Mouse (Mus musculus): Measurements from ENCODE around the gene Zbtb9.

The Zbtb9 gene

DNA sequence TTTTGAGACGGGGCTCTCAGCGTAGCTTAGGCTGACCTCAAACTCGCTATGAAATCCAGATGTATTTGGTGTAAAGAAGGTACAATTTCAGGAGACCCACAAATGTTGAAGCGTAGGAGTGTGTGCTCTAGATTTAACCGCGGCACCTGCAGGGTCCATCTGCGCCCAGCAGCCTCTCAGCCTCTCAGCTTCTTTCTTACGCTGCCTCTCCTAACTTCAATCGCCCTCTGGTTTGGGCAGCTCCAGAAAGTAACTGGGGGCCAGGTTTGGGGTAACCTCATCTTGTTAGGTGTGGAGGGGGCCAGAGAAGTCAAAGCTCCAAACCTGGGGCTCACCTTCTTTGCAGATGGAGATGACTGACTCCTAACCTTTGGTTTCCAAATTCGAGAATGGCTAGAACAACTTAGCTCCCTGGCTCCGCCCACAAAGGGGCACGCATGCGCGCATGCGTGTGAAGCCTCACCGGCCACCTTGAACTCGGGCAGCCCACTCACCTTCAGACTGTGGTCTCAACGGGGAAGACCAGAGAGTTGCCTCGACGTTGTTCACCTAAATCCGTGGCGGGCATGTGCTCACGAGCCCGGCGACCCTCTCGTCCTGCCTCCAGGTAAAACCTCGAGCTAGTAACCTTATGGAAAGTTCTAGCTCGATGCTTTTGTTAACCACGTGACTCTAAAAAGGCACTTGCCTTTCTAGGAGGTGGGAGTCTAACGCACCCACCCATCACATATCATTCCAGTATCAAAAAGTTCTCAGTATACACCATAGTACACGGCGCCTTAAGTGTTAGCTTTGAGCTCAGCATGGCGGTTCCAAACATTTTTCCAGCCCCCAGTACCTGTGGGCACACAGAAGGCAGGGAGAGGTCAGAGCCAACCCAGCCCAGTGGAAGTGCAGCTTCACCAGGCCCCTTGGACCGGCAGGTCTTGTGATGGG is 44.9 kb downstream of the Zbtb9 start:
- DNase-seq (ENCODE audit: low spot score): peak; percentile 88

DNA sequence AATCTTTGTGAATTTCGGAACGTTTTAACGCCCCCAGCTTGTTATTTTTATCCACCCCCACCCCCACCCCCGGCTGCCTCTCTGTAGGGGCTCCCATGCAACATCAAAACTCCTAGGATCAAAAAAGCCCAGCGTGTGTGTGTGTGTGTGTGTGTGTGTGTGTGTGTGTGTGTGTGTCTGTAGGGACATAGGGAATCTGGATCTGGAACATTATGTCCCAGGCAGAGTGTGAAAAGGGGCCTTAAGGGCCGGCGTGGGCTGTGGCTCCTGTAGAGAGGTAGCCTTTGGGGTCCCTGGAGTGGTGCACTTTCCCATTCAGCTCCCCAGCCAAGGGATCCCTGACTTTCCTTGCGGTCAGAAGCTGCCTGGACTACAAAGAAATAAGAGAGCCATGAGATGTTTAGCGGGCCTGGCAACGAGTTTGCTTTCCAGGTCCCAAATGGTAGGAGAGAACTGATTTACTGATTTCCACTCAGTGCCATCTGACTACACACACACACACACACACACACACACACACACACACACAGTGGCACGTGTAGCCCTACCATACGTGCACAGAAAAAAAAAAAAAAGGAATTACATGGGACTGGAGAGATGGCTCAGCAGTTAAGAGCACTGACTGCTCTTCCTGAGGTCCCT is 45.7 kb downstream of the Zbtb9 start:
- no peak for DNase-seq (ENCODE audit: low spot score)

DNA sequence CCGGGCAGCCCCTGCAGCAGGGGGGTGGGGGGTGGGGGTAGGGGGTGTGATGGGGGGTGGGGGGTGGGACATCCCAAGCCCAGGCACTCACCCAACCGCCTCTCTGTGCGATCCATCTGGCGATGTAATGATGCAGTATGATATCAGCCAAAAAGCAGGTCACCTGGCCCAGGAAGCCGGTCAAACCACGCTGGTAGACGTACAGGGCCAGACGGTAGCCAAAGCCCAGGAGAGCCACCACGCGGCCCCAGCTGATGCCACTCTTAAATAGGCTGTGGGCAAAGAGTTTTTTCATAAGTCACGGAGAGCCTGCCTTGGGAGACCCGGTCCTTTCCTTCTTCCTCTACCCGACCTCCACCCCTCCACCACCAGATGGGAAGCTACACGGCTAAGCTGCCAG is 48.1 kb downstream of the Zbtb9 start:
- DNase-seq (ENCODE audit: low spot score): no peak

DNA sequence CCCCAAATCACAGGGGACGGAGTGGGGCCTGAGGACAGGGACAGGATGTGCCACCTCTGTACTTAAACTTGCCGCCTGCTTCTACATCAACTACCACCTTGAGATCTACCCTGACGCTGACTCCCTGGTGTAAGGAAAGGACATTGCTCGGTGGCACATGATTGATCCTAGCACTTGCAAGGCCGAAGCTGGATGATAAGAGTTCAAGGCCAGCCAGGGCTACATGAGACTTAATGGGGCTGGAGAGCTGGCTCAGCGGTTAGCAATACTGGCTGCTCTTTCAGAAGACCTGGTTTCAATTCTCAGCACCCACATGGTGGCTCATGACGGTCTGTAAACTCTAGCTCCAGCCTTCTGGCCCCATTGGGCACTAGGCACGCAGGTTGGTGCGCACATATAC is 48.8 kb downstream of the Zbtb9 start:
- no peak for DNase-seq (ENCODE audit: low spot score)

DNA sequence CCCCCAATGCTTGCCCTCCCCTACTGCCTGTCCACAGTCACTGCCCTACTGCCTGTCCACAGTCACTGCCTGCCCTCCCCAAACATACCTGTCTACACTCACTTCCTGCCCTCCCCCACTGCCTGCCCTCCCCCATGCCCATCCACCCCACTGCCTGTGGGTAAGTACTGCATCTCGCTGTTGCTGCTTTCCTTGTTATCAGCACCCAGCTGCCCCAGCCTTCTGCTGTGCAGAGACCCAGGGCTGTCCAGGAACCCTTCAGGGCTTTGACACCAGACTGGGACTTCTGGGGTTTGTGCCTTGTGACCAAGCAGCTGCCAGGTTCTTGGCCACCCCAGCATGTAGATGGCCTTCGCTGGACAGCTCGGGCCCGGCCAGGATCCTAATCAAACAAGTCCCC is 50.4 kb downstream of the Zbtb9 start:
- no peak for DNase-seq (ENCODE audit: low spot score)

DNA sequence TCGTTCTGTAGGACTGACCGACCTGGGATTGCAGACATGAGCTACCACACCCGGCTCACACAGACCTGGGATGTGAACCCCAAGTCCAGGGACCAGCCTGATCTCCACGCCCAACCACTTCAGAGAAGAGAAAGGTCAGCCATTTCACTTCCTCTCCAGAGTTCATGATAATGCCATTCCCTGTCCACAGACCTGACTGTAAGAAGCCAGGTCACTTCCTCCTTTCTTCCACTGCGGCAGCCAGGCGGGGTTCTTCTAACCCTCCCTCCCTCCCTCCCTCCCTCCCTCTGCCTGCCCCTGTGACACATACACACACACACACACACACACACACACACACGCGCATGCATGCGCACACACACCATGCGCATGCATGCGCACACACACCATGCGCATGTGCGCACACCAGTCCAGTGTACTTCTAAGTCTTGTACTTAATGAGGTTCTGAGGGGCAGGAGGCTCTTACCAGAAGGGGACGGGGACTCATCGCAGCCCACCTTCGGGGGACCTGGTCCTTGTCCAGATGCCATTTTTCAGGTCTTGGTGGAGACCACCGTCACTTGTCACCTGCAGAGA is 52.4 kb downstream of the Zbtb9 start:
- no peak for DNase-seq (ENCODE audit: low spot score)

DNA sequence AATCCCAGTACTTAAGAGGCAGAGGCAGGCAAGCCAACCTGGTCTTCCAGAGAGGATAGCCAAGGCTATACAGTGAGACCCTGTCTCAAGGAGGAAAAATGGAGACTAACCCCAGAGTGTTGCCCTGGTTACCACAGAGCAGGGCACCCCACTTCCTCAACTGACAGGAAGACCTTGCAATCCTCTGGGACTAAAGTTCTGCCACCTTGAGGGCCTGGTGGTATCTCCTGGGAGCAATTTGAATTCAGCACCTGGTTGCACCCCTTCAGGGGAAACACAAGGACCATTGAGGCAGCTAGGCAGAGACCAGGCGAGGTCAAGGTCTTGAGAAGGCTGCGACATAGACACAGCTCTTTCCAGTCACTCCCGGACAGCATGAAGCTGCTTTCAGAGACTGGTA is 53.0 kb downstream of the Zbtb9 start:
- DNase-seq (ENCODE audit: low spot score): no peak

DNA sequence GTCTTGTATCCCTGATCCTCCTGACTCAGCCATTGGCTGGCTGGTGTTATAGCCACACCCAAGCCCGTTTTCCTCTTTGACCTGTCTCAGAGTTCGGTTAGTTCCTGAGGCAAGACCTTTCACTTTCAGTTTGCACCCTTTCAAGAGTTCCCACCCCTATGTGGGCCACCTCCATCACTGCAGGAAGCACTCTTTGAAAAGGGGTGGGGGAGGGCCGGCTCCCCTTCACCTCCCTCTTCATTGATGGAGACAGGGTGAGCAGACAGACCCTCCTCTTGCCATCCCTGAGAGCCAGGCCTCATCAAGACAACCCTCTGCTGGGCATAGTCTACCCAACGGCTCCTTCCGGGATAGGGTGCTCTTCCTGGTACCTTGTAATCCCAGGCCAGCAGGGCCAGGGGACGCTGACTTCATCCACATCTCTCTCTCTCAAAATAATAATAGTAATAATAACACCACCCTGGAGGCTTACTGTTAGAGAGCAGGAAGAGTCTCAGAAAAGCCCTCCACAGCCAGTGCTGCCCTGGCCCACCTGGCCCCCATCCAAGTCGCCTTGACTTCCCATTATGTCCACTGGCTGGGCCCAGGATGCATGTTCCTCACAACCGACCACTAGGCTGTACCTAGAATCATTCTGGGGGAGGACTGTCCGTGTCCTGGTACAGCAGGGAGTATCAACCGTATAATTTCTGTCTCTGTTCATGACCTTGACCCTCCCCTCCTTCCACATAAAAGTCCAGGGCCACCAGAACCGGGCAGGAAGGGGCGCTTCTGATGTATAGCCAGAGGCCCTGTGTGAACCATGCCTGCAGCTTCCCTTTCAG is 54.7 kb downstream of the Zbtb9 start:
- DNase-seq (ENCODE audit: low spot score): no peak

DNA sequence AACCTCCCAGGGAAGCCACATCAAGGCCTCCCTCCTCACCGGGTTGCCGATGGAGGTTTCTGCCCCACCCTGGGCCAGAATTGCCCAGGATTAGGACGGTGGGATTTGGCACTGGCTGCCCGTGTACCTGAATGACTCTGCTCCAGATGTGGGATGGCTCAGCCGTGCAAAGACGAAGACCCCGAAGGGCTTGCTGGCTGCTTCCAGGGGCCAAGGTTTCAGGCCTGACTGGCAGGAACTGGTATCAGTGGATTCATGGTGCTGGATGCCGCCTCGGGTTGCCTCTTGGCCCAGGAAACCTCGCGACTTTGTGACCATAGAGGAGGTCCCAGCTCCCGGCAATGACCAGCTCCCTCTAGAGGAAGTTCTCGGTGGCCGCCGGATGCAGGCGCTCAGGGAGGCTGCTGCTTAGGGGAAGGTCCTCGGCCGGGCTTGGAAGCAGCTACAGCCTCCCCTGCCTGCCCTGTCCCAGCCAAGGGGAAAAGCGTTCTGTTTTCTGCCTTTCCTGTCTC is 55.4 kb downstream of the Zbtb9 start:
- peak; percentile 91 for DNase-seq (ENCODE audit: low spot score)

DNA sequence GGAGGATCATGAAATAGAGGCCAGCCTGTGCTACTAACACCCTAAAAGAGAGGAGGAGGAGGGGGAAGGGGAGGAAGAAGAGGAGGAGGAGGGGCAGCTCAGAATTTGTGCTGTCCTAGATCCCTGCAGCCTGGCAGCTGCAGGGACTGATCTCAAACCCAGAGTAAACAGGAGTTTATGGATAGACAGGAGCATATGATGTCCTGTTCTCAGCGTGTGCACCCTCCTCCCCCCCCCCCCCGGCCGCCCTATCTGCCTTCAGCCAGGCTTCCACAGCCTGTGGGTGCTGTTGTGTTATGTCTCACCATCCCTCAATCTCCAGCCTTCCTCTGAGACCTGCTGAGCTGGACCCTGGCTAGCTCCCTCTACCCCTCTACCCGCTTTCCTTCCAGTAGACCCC is 55.9 kb downstream of the Zbtb9 start, which contains the start of gene Bak1:
Gene Bak1 (minus strand): TSS at position 101 of the 400 bp plus-strand sequence.
- DNase-seq (ENCODE audit: low spot score): no peak

DNA sequence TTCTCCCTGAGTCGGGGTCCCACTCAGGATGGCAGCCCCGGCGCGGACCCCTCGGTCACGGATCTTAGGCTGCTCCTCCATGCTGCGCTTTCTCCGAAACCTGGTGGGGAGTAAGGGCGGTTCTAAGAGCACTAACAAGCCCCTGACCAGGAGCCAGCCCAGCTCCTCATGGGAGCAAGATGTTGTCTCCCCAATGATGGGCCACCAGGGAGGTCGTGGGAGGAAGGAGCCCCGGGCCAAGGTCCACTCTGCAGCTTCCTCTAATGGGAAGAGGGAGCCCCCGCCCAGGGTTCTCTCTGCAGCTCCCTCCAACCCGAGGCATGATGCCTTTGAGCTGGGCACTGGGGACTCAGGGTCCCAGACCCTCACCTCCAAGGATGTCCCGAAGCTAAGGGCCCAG is 56.5 kb downstream of the Zbtb9 start:
- no peak for DNase-seq (ENCODE audit: low spot score)

DNA sequence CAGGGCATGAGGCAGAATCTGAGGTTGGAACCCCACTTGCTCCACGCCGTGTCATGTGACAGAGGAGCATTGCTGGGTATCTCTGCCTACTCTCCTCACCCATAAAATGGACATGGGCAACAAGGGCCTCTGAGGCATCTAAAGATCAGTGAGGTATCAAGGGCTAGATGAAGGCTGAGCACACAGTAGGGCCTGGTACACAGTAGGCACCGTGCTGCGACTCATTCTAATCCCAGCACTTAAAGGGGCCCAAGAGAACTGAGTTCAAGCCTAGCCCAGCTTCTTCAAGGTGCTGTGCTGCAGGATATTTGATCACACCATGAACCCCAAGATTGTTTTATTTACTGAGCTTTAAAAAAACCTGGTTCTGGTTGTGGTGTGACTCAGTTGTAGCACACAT is 57.9 kb downstream of the Zbtb9 start:
- DNase-seq (ENCODE audit: low spot score): no peak

DNA sequence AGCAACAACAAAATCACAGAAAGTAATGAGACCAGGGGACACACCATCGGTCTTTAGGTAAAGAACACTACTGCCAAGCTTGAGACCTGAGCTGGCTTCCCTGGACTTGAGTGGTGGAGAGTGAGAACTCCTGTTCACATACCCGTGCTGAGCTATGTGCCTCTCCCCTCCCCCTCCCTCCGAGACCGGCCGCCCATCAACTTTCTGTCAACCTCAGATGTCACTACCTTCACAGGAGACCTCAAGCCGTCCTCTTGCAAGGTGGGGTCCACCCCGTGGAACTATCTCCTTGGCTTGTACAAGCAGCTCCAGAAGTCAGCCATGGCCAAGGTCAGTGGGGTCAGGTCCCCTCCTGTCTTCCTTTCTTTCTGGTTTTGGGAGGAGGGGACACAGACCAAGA is 59.4 kb downstream of the Zbtb9 start:
- DNase-seq (ENCODE audit: low spot score): no peak

DNA sequence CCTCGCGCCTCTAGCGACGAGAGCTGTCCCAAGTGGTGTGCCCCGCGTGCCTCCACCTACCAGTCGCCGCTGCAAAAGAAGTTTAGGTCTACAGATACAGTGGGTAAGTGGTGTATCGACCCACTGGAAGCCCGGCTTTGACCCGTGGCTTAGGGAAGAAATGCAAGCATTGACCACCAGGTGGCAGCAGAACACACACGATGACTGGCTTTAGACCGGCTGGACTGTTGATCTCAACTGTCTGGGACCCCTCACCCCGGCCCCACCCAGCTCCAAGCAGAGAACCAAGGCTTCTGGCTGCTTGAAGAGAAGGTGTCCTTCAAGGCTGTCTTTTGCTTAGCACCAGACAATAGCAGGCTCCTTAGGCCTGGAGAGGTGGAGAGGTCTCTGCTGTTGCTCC is 59.9 kb downstream of the Zbtb9 start:
- peak; percentile 81 for DNase-seq (ENCODE audit: low spot score)

DNA sequence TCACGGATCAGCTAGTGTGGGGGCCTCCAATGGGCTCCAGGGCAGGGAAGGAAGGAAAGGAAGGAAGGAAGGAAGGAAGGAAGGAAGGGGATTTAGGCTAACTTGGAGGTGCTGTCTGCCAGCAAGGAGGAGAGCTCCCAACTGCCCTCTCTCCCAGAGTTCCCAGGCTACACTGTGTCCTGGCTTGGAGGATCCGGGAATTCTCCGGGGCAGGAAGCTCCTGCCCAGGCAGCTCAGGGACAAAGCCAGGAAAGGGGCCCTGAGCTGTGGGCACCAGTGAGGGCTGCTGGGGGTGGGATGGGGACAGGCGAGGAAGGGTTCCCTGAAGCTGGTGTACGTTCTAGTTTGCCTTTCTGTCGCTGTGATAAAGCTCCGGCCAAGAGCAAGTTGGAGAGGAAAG is 63.5 kb downstream of the Zbtb9 start:
- no peak for DNase-seq (ENCODE audit: low spot score)

DNA sequence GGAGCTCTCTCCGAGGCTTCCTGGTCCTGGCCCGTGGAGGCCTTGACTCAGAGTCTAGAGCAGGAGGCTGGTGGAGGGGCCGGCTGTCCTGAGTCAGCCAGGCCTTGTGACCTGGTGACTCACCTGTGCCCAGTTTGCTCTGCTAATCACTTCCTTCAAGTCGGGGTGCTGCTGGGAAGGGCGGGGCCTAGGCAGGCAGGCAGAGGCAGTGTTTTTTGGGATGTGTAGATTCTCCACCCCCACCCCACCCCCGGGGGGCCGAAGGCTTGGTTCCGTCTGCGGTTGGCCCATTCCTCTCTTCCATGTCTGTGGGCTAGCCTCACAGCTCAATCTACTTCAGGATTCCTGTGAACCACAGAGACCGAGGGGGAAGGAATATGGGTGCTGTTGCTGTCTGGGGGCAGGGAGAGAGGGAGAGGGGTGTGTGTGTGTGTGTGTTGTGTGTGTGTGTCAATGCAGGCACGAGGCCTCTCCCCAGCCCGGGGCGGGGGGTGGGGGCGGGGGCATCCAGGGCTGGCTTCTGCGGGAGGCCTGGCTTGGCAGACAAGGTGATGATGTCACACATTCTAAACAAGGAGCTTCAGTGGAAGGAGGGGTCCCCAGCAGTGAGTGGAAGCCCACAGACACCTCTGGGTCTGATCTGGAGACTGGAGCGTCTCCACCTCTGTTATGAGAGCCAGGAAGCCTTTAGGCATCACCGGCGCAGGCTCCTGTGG is 65.5 kb downstream of the Zbtb9 start:
- peak; percentile 83 for DNase-seq (ENCODE audit: low spot score)

DNA sequence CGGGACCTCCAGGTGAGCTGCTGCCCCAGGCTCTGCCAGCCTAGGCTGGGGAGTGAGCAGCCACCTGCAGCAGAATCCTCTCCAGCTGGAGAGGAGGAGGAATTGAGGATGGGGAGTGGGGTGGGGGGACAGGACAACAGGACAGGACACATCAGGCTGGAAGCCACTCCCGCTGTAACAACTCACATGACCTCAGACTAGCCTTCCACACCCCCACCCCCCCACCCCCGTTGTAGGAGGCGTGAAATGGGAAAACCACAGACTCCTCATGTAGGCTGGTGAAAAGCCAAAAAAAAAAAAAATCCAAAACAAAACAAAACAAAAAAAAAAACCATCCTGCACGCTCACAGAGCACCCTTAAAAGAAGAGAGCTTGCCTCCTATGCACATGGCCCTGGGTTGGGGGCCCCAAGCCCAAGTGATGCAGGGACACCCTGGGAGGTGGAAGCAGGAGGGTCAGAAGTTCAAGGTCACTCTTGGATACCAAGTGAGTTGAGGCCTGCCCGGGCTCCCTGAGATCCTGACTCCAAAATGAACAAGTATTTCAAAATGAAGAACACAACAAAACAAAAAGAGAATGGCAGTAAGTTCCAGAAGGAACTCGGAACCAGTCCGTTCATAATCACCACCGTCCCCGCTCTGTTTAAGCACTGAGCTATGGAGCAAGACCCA is 66.6 kb downstream of the Zbtb9 start:
- DNase-seq (ENCODE audit: low spot score): no peak

DNA sequence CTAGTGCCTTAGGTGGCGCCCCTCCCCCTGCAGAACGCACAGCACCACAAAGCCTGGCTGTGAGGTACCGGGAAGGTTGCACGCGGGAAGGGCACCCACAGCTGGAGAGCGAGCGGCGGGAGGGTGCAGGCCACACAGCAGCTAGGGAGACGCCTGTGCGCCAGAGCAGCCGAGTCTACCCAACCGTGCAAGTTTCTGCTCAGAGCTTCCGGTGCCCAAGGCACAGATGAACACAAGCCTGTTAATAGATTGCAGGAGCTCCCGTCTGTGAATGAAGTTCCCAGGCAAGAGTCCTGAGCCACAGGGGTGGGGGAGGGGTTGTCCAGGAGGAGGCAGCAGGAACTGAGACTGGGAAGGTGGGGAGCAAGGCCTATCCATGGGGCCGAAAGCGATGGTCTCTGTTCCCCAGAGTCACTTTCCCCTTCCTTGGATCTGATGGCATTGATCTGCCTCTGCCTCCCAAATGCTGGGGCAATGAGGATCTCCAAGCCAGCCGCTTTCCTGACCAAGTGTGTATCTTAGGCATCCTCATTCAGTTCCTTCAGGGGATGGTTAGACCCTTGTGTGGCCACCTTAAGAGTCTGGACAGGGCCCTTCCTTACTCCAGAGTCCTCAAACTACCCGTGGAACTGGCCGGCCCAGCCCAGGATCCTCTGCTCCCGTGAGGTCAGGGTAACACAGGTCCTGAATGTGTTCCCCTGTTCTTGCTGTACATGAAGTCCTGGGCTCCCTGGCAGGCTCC is 67.5 kb downstream of the Zbtb9 start:
- DNase-seq (ENCODE audit: low spot score): no peak

DNA sequence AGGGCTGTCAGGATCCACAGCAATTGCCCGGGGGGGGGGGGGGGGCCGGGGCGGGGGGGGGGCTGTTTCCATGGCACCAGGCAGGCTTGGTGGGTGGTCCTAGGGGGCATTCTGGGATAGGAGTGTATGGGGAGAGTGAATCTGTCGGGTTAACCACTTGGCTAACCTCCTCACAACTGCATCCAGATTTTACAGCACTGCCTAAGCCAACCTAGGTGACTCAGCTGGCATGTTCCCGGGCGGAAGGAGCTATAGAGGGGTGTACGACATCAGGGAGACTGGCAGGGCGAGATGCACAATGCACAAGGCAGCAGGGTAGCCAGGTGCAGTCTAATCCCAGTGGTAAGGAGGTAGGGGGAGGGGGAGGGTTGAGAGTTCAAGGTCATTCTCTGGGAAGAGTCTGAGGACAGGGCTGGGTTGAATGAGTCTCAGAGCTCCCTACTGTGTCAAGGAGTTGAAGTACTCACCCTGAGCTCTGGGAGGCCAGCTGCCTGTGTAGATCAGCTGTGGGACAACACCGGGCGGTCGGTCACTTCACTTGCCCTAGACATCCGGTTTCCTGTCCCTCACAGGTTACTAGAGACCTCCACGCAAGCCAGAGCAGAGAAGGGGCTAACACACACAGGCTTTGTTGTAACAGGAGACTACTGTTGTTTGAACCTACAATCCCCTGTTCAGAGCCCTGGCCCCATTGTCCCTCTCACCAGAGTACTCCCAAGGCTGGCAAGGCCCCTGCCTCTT is 68.2 kb downstream of the Zbtb9 start:
- no peak for DNase-seq (ENCODE audit: low spot score)

DNA sequence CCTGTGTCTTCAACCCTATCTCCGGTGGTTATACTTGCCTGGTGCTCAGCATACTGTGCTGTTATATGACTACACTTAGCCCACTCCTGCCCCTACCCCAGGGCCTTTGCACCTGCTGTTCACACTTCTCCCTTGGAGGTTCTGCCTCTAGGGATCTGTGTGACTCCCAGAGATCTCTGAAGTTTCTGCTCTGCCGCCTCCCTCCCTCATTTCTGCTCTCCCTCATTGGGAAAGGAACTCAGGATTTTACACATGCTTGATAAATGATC is 68.8 kb downstream of the Zbtb9 start:
- no peak for DNase-seq (ENCODE audit: low spot score)
